Mouse (Mus musculus): ENCODE data around the gene Amz2. TPM values are rescaled to one million over a fixed set of nuclear protein-coding genes. Genes with fewer than 3 reads are reported as not detected.

Gene Amz2
- polyA plus RNA-seq, 1 experiment, result 3.9 TPM

GRCm38 (mm10) chr11:109439829-109440340 lies 14.1 kb downstream of the Amz2 start:
- Histone ChIP-seq H3K9me3 (no peaks in the 10 kb centered on the region), H3K4me1 (peaks cover 92% of the 10 kb centered on the region), H3K27me3 (replicated peaks) (no peaks in the 10 kb centered on the region), H3K36me3 (replicated peaks; ENCODE audit: low read length) (peaks cover 38% of the 10 kb centered on the region), H3K4me3 (replicated peaks) (peak overlapping the region; percentile 92)
- TF ChIP-seq GATA1 (IDR thresholded peaks at IDR 0.05; ENCODE audit: borderline replicate concordance, low read length) (no peak), FLI1 (IDR thresholded peaks at IDR 0.05; ENCODE audit: low read length) (no peak)

DNA sequence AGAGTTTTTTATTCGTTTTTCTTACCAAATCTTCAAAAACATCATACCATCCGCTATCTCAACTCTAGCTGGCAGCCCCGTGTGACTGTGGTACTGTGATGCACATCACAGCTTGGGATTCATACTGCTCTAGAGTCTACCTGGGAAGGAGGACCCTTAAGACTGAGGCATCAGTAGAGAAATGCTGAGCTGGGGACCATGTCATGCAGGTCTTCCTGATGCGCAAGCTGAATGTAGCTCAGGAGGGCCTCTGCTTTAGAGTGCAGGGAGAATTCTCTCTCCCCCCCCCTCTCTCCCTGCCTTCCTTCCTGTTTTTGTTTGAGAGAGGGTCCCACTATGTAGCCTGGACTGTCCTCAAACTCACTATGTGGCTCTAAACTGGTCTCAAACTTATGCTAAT lies 14.9 kb downstream of the Amz2 start:
- peak overlapping the region; percentile 92 for H3K4me3 ChIP-seq (replicated peaks)
- TF ChIP-seq FLI1 (IDR thresholded peaks at IDR 0.05; ENCODE audit: low read length) (no peak), GATA1 (IDR thresholded peaks at IDR 0.05; ENCODE audit: borderline replicate concordance, low read length) (no peak)
- peaks cover 31% of the 10 kb centered on the region for H3K36me3 ChIP-seq (replicated peaks; ENCODE audit: low read length)
- no peaks in the 10 kb centered on the region for H3K27me3 ChIP-seq (replicated peaks)
- no peaks in the 10 kb centered on the region for H3K9me3 ChIP-seq
- H3K4me1 ChIP-seq, result peaks cover 92% of the 10 kb centered on the region

DNA sequence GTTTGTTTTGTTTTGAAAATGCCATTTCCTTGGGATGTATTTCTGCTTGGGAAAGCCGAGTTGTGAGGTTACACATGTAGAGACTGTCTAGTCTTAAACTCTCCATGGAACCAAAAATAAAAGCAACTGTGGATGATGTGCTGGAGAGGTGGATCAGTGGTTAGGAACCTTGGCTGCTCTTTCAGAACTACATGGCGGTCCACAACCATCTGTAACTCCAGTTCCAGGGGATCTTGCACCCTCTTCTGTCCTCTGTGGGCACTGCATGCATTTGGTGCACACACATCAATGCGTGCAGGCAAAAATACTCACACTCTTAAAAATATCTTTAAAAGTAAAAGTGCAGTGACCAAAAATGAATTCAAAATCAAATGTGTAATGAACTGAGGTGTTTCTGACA lies 15.4 kb downstream of the Amz2 start:
- Histone ChIP-seq H3K9me3 (no peaks in the 10 kb centered on the region), H3K27me3 (replicated peaks) (no peaks in the 10 kb centered on the region), H3K4me1 (peaks cover 90% of the 10 kb centered on the region), H3K36me3 (replicated peaks; ENCODE audit: low read length) (peaks cover 26% of the 10 kb centered on the region), H3K4me3 (replicated peaks) (no peak overlapping the region)
- TF ChIP-seq GATA1 (IDR thresholded peaks at IDR 0.05; ENCODE audit: borderline replicate concordance, low read length) (no peak), FLI1 (IDR thresholded peaks at IDR 0.05; ENCODE audit: low read length) (no peak)

- peaks cover 21% of the 10 kb centered on the region for H3K36me3 ChIP-seq (replicated peaks; ENCODE audit: low read length)
- peak overlapping the region; percentile 46 for H3K4me3 ChIP-seq (replicated peaks)
- no peak for TF ChIP-seq FLI1 (IDR thresholded peaks at IDR 0.05; ENCODE audit: low read length)
- TF ChIP-seq GATA1 (IDR thresholded peaks at IDR 0.05; ENCODE audit: borderline replicate concordance, low read length), result no peak
- no peaks in the 10 kb centered on the region for H3K27me3 ChIP-seq (replicated peaks)
- H3K9me3 ChIP-seq, result no peaks in the 10 kb centered on the region
- peaks cover 79% of the 10 kb centered on the region for H3K4me1 ChIP-seq
These were observed 16.5 kb downstream of the Amz2 start for GRCm38 (mm10) chr11:109442166-109442730.

DNA sequence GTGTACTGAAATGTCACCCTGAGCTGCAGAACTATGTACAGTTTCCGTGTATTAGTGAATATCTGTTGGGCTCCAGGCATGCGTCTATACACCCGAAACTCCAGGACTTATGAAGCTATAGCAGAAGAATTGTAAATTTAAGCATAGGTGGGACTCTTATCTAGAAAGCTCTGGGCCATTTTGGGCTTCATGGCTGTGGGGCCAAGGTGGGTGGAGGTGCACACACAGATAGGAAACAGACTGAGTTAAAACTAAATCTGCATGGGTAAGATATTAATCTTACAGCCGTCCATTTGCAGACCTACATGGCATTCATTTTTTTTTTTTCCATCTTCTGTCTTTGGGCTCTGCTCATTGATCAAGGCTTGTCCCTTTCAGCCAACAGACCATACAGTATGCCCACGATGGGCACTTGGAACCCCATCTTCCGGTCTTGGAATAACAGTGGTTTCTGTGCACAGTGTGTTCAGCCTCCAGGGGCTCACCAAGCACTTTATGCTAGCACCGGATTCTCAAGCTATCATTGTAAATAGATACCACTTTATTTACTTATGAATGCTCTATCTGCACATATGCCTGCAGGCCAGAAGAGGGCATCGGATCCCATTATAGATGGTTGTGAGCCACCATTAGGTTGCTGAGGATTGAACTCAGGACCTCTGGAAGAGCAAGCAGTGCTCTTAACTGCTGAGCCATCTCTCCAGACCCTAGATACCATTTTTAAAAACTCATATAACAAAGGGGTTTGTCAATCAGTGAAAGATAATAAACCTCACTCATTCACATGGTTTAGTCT lies 17.9 kb downstream of the Amz2 start:
- H3K27me3 ChIP-seq (replicated peaks), result no peaks in the 10 kb centered on the region
- peaks cover 67% of the 10 kb centered on the region for H3K4me1 ChIP-seq
- peaks cover 20% of the 10 kb centered on the region for H3K36me3 ChIP-seq (replicated peaks; ENCODE audit: low read length)
- H3K9me3 ChIP-seq, result no peaks in the 10 kb centered on the region
- H3K4me3 ChIP-seq (replicated peaks), result no peak overlapping the region
- no peak for TF ChIP-seq GATA1 (IDR thresholded peaks at IDR 0.05; ENCODE audit: borderline replicate concordance, low read length)
- no peak for TF ChIP-seq FLI1 (IDR thresholded peaks at IDR 0.05; ENCODE audit: low read length)

GRCm38 (mm10) chr11:109444600-109444999 lies 18.9 kb downstream of the Amz2 start:
- H3K36me3 ChIP-seq (replicated peaks; ENCODE audit: low read length), result peaks cover 30% of the 10 kb centered on the region
- H3K27me3 ChIP-seq (replicated peaks), result no peaks in the 10 kb centered on the region
- TF ChIP-seq GATA1 (IDR thresholded peaks at IDR 0.05; ENCODE audit: borderline replicate concordance, low read length) (no peak), FLI1 (IDR thresholded peaks at IDR 0.05; ENCODE audit: low read length) (no peak)
- H3K4me1 ChIP-seq, result peaks cover 61% of the 10 kb centered on the region
- H3K9me3 ChIP-seq, result no peaks in the 10 kb centered on the region
- no peak overlapping the region for H3K4me3 ChIP-seq (replicated peaks)

DNA sequence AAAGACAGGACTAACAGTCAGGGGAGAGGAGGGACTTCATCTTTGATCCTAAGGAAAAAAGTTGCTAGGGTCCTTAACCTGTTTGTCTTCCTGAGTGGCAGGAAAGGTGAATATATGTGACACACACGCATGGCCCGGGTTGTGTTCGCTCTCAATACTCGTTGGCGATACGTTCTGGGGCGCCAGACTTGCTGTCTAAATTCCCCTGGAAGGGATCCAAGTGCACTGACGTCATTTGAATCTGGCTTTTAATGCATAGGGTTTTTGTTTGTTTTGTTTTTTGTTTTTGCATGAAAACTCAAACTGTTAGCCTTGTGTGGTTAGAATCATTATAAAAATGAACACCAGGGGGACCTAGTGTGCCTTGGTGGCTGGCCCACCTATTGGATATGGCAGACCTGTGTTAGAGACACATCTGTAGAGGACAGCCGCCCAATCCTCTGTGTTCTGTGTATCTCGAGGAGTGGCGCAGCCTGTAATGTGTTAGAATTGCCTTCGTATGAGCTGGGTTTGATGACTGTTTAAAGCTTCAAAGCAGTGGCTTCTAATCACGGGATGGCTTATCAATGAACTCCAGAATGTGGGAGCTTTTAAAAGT lies 19.8 kb downstream of the Amz2 start:
- peaks cover 37% of the 10 kb centered on the region for H3K36me3 ChIP-seq (replicated peaks; ENCODE audit: low read length)
- H3K4me3 ChIP-seq (replicated peaks), result no peak overlapping the region
- no peaks in the 10 kb centered on the region for H3K27me3 ChIP-seq (replicated peaks)
- H3K4me1 ChIP-seq, result peaks cover 51% of the 10 kb centered on the region
- no peak for TF ChIP-seq FLI1 (IDR thresholded peaks at IDR 0.05; ENCODE audit: low read length)
- no peak for TF ChIP-seq GATA1 (IDR thresholded peaks at IDR 0.05; ENCODE audit: borderline replicate concordance, low read length)
- H3K9me3 ChIP-seq, result no peaks in the 10 kb centered on the region

GRCm38 (mm10) chr11:109451169-109451568 lies 25.4 kb downstream of the Amz2 start:
- H3K36me3 ChIP-seq (replicated peaks; ENCODE audit: low read length), result peaks cover 86% of the 10 kb centered on the region

GRCm38 (mm10) chr11:109456261-109456660 lies 30.5 kb downstream of the Amz2 start:
- no peak overlapping the region for H3K4me3 ChIP-seq (replicated peaks)
- no peaks in the 10 kb centered on the region for H3K9me3 ChIP-seq
- H3K4me1 ChIP-seq, result peaks cover 10% of the 10 kb centered on the region
- TF ChIP-seq GATA1 (IDR thresholded peaks at IDR 0.05; ENCODE audit: borderline replicate concordance, low read length) (no peak), FLI1 (IDR thresholded peaks at IDR 0.05; ENCODE audit: low read length) (no peak)
- H3K27me3 ChIP-seq (replicated peaks), result no peaks in the 10 kb centered on the region
- peaks cover 96% of the 10 kb centered on the region for H3K36me3 ChIP-seq (replicated peaks; ENCODE audit: low read length)

More at GRCm38 (mm10) chr11:109451169-109451568, 25.4 kb downstream of the Amz2 start:
- Histone ChIP-seq H3K9me3 (no peaks in the 10 kb centered on the region), H3K4me3 (replicated peaks) (no peak overlapping the region), H3K4me1 (peaks cover 4% of the 10 kb centered on the region; the same call in 1 of the 2 replicates), H3K27me3 (replicated peaks) (no peaks in the 10 kb centered on the region)
- TF ChIP-seq GATA1 (IDR thresholded peaks at IDR 0.05; ENCODE audit: borderline replicate concordance, low read length) (no peak), FLI1 (IDR thresholded peaks at IDR 0.05; ENCODE audit: low read length) (no peak)

- TF ChIP-seq FLI1 (IDR thresholded peaks at IDR 0.05; ENCODE audit: low read length), result no peak
- no peak for TF ChIP-seq GATA1 (IDR thresholded peaks at IDR 0.05; ENCODE audit: borderline replicate concordance, low read length)
- H3K4me3 ChIP-seq (replicated peaks), result no peak overlapping the region
- peaks cover 29% of the 10 kb centered on the region for H3K4me1 ChIP-seq
- peaks cover 96% of the 10 kb centered on the region for H3K36me3 ChIP-seq (replicated peaks; ENCODE audit: low read length)
- H3K27me3 ChIP-seq (replicated peaks), result no peaks in the 10 kb centered on the region
- H3K9me3 ChIP-seq, result no peaks in the 10 kb centered on the region
These were observed 32.4 kb downstream of the Amz2 start for GRCm38 (mm10) chr11:109458165-109458564.
